Mouse (Mus musculus) layer of hippocampus, adult 11-12 months (tissue): Measurements from ENCODE around the gene Upb1.

ENCODE experiments used
- DNase-seq: peaks from one replicate; pipeline ENCODE4 v3.0.0; 2022; ENCODE audit warnings: low spot score

Upb1 gene

DNA sequence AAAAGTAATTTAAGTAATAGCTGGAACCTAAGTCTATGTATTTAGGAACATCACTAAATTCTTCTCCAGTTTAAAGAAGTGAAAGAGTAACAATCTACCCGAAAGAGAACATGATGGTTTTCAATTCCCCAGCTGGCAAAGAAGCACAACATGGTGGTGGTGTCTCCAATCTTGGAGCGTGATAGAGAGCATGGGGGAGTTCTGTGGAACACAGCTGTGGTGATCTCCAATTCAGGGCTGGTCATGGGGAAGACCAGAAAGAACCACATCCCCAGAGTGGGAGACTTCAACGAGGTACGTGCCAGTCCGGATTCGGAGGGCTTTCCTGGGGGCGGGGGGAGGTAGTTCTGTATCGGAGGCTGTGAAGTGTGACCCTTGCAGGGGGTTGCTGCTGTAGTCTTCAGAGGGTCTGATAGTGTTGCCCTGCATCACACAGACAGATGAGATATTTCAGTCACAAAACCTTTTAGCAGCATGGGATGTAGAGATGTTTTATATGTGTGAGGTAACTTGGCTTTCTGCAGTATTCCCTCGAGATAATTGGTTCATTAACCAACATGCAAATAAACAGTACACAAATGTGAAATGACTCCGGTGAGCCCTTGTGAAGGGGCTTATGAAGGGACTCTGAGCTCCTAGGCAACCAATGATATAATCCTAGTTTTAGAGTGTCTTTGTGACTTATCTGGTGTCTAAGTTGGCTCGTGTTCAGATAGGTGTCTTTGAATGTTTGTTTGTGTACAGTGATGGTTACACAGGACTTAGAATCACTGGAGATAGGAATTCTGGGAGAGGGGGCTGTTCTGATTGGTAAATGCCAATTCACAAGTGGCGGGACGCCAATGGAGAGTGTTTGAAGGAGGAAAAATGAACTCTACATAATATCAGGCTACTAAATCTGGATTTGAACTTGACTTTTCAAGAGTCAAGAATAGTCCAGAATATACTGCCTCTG is 27.4 kb downstream of the Upb1 start:
- no peak for DNase-seq

DNA sequence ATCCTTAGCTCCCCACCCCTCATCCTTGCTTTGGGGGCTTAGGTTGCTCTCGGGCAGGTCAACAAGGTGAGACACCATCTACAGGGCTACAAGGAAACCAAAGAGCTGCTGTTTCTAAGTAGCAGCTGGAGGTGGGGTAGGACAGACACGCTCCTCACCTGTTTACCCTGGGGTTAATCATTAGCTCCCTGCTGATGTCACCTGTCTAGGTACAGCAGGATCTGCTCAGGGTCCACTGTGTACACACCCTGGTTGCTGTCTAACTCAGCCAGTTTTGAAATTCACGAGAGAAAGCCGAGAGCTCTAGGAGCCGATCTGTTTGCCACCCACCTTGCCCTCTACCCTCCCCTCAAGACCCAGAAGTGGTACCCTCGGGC is 28.1 kb downstream of the Upb1 start:
- no peak for DNase-seq

DNA sequence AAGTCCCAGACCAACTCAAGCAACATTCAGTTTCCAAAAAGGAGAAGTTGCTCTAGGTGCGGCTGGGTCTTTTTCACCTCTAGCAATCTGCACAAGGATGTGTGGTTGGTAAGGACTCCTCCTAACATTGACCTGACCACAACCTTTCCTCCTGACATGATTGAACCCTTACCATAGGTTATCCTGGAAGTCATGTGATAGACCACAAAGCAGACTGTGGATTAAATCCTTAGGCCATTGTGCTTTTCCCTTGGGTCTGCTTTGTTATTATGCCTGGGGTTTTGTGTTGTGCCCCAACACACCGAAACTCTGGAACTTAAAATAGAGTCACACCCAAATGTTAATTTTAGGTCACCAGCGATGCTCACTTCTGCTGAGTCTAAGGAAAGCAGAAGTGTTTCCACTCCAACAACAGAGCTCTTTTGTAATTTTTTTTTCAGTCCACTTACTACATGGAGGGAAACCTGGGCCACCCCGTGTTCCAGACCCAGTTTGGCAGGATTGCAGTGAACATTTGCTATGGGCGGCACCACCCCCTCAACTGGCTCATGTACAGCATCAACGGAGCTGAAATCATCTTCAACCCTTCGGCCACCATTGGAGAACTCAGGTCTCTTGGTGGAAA is 28.7 kb downstream of the Upb1 start:
- peak; percentile 49 for DNase-seq

DNA sequence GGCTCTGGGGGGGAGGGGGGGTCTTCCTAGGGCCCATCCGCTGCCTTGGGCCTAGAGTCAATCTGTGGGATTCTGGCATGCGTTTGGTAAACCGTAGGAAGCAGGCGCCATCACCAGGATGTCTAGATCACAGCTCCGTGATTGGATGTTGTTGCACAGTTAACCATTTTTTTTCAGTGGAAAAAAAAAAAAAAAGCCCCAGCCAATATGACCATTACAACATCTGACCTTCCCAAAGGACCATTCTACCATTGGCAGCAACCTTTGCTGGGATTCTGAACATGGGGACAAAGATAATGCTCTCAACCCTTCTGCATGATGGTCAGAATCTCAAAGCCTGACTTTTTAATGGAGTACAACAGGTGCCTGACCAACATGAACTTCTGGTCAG is 29.2 kb downstream of the Upb1 start:
- DNase-seq: no peak

DNA sequence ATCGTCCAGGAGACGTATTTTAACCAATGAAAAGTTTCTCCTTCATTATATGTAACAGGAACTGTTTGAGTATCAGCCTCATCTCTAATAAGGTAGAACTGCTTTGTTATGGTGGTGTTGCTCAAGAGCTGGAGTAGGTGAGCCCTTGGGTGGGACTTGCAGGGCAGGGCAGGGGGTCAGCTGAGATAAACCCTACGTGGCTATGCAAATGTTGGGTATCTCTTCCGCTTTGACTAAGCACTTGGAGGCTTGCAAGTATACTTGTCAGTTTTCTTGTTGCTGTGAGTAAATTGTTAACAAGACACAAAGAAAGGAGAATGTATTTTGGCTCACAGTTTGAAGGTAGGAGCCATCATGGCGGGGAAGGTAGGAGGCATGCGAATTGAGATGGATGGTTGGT is 29.7 kb downstream of the Upb1 start:
- DNase-seq: no peak

DNA sequence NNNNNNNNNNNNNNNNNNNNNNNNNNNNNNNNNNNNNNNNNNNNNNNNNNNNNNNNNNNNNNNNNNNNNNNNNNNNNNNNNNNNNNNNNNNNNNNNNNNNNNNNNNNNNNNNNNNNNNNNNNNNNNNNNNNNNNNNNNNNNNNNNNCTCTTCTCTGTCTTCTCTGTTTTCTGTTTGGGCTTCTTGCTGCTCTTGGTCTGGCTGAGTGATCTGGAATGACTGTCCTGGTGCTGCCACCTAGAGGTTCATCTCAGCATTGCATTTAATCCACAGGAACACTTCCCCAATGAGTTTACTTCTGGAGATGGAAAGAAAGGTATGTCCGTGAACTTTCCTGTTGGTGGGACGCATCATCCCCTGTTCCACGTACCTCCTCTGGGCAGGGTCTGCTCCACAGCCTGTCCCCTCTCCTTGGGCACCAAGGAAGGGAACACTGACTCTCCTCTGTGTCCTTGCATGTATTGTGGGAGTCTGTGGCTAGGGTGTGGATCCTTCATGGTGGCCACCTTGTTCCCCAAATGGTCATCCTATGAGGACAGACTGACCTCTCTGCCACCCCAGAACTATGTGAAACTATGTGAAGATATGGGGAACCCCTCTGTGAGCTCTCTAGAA is 35.8 kb downstream of the Upb1 start:
- DNase-seq: peak; percentile 93

DNA sequence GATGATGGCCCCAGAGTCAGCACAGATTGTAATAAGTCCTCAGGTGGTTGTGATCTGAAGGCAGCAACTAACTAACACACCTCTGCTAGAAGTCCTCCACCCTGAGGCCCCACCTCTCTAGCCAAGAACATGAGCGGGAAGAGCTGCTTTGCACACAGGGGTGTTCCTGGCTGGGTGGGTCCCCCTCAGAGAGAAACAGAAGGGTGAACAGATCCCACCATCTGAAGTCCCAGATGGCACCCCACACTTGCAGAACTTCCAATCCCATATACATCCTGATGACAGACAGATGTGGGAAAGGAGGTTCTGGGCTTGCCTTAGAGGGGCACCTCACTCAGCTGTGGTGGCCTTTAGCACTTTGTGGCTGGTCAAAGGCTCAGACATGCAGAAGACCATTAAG is 36.4 kb downstream of the Upb1 start:
- DNase-seq: no peak

DNA sequence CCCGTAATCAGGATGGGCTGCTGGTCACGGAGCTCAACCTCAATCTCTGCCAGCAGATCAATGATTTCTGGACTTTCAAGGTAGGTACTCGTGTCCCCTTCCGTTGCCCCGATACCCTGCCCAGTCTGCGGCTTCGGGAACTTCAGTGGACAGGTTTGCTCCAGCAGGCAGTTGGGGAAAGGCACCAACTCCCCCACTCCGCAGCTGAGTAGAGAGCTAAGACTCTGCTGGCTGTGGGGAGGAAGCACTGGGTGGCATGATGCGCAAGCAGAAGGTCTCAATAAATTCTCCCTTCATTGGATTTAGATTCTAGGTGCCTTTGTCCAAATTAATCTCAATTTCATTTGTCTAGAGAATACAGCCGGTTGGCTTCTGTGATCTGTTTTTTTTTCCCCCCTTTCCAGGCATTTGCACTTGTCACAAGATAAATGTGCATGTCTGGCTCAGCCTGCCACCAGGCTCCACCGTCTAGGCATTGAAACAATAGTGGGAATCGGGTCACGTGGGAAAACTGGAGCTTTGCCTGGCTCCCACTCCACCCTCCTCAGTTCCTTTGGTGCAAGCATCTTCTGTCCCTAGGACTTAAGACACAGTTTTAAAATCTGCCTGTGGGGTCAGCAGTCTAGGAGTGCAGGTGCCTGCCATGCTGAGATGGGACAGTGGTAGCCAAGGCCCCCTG is 37.4 kb downstream of the Upb1 start:
- DNase-seq: peak; percentile 18

DNA sequence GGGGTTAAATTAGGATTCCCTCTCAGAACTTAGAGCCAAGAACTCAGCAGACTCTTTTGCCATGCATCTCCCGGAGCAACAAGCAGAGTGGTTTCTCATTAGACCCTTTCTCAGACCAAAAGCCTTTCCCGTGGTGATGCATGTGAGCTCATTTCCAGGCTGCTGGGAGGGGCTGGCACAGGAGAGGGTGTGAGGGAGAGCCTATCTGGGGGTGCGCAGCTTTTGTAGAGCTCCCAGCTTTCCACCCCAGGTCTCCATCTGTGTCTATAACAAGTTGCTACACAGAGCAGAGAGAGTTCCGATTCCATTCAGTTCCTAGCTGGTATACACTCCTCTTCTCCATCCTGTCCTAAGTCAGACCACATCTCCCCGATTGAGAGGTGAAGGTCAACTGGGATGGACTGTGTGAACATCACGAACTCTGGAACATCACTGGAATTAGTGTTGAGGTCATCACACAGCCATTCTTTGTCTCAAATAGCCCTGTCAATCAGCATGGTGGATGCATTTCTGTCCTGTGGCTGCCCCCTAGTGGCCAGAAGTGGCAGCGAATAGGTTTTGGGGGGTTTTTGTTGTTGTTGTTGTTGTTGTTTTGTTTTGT is 38.4 kb downstream of the Upb1 start:
- peak; percentile 50 for DNase-seq

DNA sequence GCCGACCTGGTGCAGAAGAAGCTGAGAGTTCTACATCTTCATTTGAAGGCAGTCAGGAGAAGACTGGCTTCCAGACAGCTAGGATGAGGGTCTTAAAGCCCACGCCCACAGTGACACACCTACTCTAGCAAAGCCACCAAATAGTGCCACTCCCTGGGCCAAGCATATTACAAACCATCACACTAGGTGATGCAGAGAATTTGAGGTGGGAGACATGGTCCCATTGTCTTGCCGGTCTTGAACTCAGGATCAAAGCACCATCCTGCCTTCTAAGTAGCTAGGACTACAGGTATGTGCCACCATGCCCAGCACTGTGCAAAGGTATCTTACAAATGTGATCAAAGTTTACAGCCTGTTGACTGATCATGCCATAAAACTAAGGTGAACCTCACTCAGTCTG is 39.8 kb downstream of the Upb1 start:
- no peak for DNase-seq

DNA sequence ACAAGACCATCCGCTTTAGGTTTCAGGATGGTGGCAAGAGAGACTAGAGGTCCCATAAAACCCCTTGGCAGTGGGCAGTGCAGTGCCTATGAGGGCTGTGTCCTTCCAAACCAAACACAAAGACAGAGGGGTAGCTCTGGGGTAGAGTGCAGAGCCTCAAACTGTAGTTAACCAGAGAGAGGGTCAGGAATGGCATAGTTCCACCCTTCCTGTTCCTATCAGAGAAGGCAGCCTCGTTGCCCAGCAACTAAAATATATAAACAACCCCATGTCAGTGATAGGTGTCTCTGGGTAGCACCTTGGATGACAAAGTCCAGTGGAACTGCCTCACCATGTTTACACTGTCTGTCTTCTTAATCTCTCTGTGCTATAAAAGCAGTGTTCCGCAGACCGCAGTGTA is 40.9 kb downstream of the Upb1 start:
- no peak for DNase-seq

DNA sequence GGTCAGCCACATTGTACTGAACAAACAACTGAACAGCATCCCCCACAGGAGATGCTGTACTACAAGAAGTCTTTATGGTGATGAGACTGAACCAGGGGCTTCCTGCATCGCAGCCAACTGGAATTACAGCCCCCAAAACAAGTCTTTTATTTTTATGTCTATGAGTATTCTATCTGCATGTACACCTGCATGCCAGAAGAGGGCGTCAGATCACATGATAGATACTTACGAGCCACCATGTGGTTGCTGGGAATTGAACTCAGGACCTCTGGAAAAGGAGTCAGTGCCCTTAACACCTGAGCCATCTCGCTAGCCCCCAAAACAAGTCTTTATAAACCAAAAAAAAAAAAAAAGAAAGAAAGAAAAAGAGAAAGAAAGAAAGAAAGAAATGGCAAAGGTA is 42.1 kb downstream of the Upb1 start:
- no peak for DNase-seq

DNA sequence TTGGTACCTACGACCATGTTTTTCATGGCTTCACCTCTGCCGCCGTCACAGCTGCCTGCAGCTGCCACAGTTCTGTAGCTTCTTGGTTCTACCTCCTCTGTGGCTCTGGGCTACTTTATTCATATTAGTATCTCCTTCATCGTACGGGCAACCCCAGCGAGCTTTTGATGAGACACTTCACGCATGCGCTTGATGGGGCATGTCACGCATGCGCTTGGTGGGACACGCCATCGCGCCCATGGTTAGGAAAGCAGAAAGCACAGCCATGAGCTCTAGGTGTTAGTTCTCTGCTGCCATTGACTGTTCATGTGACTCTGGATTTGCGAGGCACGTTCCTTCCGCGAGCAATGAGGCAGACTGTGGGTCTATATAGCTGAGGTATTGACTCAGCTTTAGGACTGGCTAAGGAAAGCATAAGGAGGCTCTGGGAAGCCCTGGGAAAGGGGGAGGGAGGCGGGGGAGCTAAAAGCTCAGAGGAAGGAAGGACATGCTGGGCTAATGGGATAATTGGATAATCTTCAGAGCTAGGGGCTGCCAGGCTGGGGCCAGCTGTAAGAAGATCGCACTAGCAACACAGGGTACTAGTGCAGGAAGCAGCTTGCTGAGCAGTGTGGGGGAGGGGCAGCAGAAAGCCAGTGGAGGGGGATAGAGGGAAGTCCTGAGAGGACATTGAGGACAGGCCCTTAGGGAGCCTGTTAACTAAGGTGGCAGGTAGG is 43.4 kb downstream of the Upb1 start:
- DNase-seq: no peak

DNA sequence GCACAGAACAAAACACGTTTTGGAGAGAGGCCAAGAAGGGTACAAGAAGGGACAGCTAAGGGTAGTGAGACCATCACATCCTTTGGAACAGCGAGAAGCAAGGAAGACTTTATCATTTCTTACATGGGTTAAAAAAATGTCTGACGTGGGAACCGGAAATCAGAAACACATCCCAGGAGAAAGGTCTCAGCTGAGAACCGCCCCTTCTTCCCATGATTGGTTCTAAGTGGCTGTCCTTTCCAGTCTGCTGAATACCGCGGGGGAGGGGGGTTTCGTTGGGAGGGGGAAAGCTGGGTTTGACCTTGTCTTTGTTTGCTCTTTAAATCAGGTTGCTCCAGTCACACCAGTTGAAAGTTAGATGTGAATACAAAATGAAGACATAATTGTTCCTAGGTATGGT is 44.1 kb downstream of the Upb1 start:
- DNase-seq: no peak

DNA sequence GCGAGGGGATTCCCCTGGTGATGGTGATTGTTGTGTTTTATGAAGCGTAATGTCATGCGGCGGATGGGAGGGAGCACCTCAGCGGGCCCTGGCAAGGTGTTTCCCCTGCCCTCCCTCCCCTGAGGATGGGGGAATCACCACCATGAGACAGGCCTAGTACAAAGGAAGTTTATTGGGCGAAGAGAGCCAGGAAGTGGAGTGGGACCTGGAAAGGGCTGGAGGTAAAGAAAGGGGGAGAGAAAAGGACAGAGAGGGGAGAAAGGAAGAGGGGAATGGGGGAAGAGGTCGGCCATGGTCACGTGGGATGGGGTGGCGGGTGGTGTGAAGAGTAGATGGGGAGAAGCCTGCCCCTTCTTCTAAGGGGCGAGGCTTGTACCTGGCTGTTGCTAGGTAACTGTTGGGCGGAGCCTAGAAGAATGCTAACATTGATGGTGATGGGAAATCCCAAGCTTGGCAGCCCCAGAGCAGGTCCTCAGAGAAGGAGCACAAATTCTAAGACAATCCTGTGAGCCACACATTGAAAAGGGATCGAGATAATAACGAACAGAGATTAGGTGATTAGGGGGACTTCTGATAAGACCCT is 45.7 kb downstream of the Upb1 start:
- no peak for DNase-seq

DNA sequence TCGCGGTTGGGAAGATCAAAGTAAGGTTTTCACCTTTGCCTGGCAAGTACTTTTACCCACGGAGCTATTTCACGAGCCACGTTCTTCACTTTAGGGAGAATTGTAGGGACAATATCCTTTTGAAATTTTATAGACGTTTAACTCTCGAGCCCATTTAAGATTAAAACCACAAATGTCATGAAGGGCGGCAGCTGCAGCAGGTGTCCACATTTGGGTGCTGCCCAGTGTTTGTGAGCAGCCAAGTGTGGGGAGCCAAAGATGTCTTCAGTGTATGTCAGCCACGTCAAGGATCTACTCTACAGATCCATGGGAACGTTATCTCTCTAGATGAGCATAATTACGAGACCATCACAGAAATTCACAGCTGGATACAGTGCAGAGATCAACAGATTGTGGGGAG is 46.6 kb downstream of the Upb1 start:
- no peak for DNase-seq

DNA sequence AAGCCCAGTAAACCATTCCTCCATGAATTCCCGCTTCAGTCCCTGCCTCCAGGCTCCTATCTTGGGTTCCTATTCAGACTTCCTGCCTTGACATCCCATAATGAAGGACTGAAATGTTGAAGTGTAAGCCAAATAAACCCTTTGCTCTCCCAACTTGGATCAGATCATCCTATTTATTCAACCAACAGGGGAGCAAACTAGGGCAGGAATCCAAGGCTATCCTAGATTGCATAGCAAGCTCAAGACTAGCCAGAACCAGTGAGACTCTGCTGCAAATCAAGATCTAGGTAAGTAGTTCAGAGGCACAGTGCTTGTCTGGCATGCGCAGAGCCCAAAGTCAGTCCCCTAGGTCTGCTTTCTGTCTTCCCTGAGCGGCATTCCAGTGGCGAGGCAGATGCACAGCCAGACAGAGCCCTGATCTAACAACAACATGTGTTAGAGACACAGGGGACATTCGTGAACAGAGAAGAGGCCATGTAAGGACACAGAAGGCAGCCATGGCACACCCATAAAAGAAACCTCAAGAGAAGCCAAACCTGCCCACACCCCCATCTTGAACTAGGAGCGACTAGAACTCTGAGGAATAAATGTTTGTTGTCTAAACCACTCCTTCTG is 48.0 kb downstream of the Upb1 start:
- DNase-seq: no peak

DNA sequence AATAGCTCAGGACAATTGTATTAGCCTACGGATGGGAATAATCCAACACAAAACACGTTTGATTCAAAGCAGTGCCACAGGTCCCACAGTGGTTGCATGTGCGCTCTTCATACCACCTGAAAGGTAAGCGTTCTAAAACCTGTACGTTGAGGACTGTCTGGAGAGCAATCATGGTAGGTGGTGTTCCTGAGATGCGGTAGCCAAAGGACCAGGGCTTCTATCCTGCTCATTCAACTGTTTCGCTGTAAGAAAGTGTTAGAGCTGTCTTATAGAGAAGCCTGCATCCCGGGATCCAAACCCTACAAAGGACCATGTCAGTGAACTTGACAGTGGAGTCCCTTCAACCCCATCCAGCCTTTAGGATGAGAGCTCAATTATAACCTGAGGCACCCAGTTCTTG is 49.4 kb downstream of the Upb1 start:
- DNase-seq: no peak

DNA sequence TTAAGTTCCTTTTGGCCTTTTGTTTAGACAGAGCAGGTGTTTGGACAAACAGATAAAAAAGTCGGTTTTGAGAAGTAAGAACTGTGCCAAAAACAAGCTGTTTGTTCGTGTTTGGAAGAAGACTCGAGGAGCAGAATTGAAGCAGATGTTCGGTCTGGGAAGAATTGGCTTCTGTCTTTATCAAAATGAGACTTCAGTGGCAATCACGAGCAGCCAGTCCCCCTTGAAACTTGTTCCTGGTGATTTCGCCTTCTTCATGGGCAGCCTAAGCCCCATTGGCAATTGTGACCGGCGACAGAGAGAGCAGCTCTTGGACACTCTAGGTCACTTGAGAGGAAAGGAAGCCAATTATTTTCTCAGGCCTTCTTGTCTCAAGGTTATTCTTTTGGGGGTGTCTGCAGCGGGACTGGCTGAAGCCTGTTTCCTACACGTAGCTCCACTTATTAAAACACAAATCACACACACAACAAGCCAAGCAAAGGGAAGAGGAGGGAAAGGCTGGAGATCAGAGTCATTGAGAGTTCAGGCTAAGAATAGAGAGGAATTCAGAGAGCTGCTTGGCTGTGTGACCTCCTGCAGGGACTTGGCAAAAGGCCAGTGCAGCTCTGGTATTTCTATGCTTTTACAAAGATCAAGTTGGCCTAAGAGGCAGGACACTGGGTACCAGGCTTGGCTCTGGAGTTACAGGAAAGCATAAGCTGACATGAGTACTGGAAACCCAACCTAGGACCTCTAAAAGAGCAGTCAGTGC is 50.3 kb downstream of the Upb1 start:
- DNase-seq: peak; percentile 28
